Mouse (Mus musculus) olfactory bulb, adult 2 months (tissue): ENCODE results near the gene Nars2. TPM values are rescaled to one million over a fixed set of nuclear protein-coding genes. Genes with fewer than 3 reads are reported as not detected.

ENCODE experiments used
- H3K27ac ChIP-seq: fragments of 200-500 bp; 2 replicates; pipeline ENCODE4 v1.5.1; 2012; ENCODE audit warnings: low read depth, low read length; ENCODE audit not compliant: insufficient read depth
- H3K4me1 ChIP-seq: fragments of 200-500 bp; 2 replicates; pipeline ENCODE4 v1.6.1; 2012; ENCODE audit warnings: low read length; ENCODE audit not compliant: control insufficient read depth, insufficient read depth
- H3K4me3 ChIP-seq: fragments of 200-500 bp; 2 replicates; pipeline ENCODE4 v1.5.1; 2012; ENCODE audit warnings: mild to moderate bottlenecking, low read depth, low read length, moderate library complexity; ENCODE audit not compliant: insufficient read depth
- CTCF ChIP-seq: fragments of 200-500 bp; IDR thresholded peaks from 2 replicates; pipeline ENCODE4 v1.5.1; 2012; ENCODE audit warnings: low read depth, mild to moderate bottlenecking, low read length, moderate library complexity; ENCODE audit not compliant: insufficient read depth
- POLR2A ChIP-seq: fragments of 200-500 bp; IDR thresholded peaks from 2 replicates; pipeline ENCODE4 v1.6.1; 2012; ENCODE audit warnings: mild to moderate bottlenecking, low read depth, low read length, moderate library complexity; ENCODE audit not compliant: insufficient read depth
- WGBS: fragments of 180-500 bp; shearing (Covaris S2); methylation state at CpG from one replicate; pipeline ENCODE4 v1.1.7; 2018; 5-methylcytosine and 5-hydroxymethylcytosine counted together
- polyA plus RNA-seq: library from polyadenylated mRNA; stranded (reverse); fragments of >200 nt; gene quantifications from 2 replicates; pipeline ENCODE4 v1.2.4, GENCODE M21; 2012; ENCODE audit warnings: low replicate concordance; ENCODE audit not compliant: missing spikeins, insufficient read depth, insufficient read length

Gene Nars2
- not detected in 2 replicates for polyA plus RNA-seq

DNA sequence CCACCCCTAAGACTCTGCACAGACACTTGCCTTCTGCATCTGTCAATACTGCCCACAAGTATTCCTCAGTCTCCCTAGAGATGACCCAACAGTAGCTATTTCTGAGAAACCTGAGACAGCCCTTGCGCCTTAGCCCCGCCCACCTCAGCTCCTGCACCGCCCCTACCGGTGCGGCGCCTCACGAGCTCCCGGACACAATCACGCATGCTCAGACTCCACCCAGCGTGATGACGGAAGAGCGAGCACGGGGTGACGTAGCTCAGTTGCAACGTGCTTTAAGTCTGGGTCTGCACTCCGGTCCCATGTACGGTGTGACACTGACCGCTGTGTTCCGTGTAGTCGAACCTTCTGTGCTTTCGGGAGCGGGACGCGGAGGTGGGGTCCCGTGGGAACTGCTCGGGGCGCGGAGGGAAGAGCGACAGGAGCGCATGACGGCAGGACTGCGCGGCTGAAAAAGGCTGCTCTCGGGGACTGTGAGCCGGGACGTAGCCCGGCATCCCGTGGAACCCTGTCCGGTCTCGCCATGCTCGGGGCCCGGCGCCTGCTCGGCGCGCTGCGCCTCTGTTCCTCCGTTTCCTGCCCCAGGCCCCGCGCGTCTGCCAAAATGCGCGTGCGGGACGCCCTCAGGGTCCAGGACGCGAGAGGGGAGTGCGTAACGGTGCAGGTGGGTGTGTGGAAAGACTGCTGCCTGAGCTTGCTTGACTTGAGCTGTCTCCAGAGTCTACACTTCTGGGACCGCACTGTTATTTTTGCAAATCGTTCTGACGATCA lies at the start of gene Nars2:
Gene Nars2 (plus strand): TSS at position 225 of the 771 bp plus-strand sequence.
- 1% methylated on average over 62 of the region's 62 CpGs for WGBS
- Histone ChIP-seq H3K27ac (peak within 1 kb of the TSS; percentile 89), H3K4me1 (no peaks in the 10 kb centered on the region), H3K4me3 (peak within 1 kb of the TSS; percentile 82)
- TF ChIP-seq POLR2A, result peak; percentile 85
- TF ChIP-seq CTCF, result 0 out of 2 replicates have a peak, but pooled peaks have one; percentile 20

- no peak for TF ChIP-seq CTCF
- no peak for TF ChIP-seq POLR2A
- 85% methylated on average over 5 of the region's 5 CpGs for WGBS
- peaks cover 9% of the 10 kb centered on the region for H3K4me1 ChIP-seq
- no peak overlapping the region for H3K27ac ChIP-seq
- no peak overlapping the region for H3K4me3 ChIP-seq
Measured at GRCm38 (mm10) chr7:96902183-96902582, 49.1 kb upstream of the Nars2 start.

- peaks cover 7% of the 10 kb centered on the region for H3K4me1 ChIP-seq
- H3K27ac ChIP-seq, result no peak overlapping the region
- 76% methylated on average over 17 of the region's 17 CpGs for WGBS
- H3K4me3 ChIP-seq, result no peak overlapping the region
- no peak for TF ChIP-seq POLR2A
- no peak for TF ChIP-seq CTCF
Measured at GRCm38 (mm10) chr7:96903088-96903985, 48.0 kb upstream of the Nars2 start.

GRCm38 (mm10) chr7:96904442-96904841 lies 46.9 kb upstream of the Nars2 start:
- H3K4me3 ChIP-seq, result no peak overlapping the region

DNA sequence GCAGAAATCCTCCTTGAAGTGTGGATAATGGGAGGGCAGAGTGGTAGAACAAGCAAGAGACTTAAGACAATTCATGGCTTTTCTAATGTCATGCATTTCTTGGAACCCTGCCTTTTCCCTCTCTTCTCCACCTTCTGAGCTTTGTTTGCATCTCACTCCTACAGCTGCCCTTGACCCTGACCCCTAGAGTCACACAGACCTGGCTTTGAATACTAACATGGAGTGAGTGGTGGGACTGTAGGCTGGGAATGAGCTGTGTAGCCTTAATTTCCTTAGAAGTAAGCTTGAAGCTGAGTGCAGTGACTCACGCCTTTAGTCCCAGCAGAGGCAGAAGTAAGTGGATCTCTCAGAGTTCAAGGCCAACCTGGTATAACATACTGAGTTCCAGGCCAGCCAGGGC lies 46.4 kb upstream of the Nars2 start:
- Histone ChIP-seq H3K27ac (no peak overlapping the region), H3K4me1 (peaks cover 4% of the 10 kb centered on the region), H3K4me3 (no peak overlapping the region)
- WGBS, result 94% methylated on average over 1 of the region's 1 CpGs
- TF ChIP-seq CTCF (no peak), POLR2A (no peak)

More at GRCm38 (mm10) chr7:96904442-96904841, 46.9 kb upstream of the Nars2 start:
- Histone ChIP-seq H3K27ac (no peak overlapping the region), H3K4me1 (peaks cover 4% of the 10 kb centered on the region)
- 52% methylated on average over 3 of the region's 3 CpGs for WGBS
- no peak for TF ChIP-seq CTCF
- no peak for TF ChIP-seq POLR2A

DNA sequence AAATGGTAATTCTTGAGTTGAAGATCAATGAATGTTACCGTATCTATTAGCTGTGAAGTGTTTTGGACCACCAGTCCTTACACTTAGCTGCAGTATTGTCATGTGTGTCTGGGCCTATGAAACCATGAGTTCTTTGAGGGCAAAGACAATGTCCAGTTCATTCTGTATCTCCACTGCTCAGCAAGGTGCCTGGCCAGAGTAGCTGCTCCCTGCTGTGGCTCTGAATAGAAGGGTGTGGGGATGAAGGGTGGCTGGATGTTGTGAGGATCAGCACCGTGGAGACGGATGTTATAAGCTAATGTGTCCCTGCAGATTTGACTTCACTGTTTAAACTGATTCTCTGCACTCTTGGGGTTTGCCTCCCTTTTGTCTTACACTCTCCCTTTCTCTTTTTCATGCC lies 45.9 kb upstream of the Nars2 start:
- TF ChIP-seq CTCF (no peak), POLR2A (no peak)
- peaks cover 4% of the 10 kb centered on the region for H3K4me1 ChIP-seq
- no peak overlapping the region for H3K27ac ChIP-seq
- WGBS, result 81% methylated on average over 3 of the region's 3 CpGs
- H3K4me3 ChIP-seq, result no peak overlapping the region

DNA sequence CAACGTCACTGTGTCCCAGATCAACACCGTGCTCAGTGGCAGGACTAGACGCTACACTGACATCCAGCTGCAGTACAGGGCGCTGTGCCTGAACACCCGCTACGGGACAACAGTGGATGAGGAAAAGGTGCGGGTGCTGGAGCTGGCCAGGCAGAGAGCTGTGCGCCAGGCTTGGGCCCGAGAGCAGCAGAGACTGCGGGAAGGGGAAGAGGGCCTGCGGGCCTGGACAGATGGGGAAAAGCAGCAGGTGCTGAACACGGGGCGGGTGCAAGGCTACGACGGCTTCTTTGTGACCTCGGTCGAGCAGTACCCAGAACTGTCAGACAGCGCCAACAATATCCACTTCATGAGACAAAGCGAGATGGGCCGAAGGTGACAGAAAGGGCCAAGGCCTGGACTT lies 45.1 kb upstream of the Nars2 start:
- TF ChIP-seq CTCF (no peak), POLR2A (no peak)
- H3K4me1 ChIP-seq, result peaks cover 7% of the 10 kb centered on the region
- H3K27ac ChIP-seq, result no peak overlapping the region
- no peak overlapping the region for H3K4me3 ChIP-seq
- WGBS, result 91% methylated on average over 20 of the region's 20 CpGs

- TF ChIP-seq CTCF, result no peak
- no peak for TF ChIP-seq POLR2A
- 85% methylated on average over 16 of the region's 16 CpGs for WGBS
- no peak overlapping the region for H3K27ac ChIP-seq
- no peak overlapping the region for H3K4me3 ChIP-seq
- H3K4me1 ChIP-seq, result peaks cover 11% of the 10 kb centered on the region
Measured at GRCm38 (mm10) chr7:96907971-96908680, 43.2 kb upstream of the Nars2 start.
